Mouse (Mus musculus): ENCODE measurements around the gene Olfr464.

DNA sequence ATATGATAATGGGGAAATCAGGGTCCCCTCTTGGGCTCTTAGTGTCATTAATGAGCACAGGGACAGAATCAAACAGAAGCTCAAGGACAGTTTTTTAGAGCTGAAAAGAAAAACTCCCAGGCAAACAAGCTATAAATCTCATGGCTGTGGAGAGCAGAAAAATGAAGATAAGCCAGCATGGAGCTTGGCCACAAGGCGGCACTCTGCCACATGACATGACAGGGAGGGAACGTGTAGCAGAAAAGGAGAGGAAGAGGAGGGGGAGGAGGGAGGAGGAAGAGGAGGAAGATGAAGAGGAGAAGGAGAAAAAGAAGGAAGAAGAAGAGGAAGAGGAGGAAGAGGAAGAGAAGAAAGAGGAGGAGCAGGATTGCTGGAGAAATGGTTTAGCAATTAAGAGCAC is 29.2 kb upstream of the Olfr464 start:
- TF ChIP-seq POLR2A (IDR thresholded peaks at IDR 0.05; ENCODE audit: insufficient read depth, low read depth, low read length) (no peak), CTCF (IDR thresholded peaks at IDR 0.05; ENCODE audit: insufficient read depth, low read depth, low read length) (0 out of 2 replicates have a peak, but pooled peaks have one; percentile 25)

All from olfactory bulb, adult 2 months (tissue).